Mouse (Mus musculus) heart, postnatal 10 days (tissue): ENCODE measurements around the gene 6430531B16Rik. TPM values are rescaled to one million over a fixed set of nuclear protein-coding genes. Genes with fewer than 3 reads are reported as not detected.

ENCODE experiments used
- DNase-seq, 2 experiments: peaks; one replicate each; pipeline ENCODE4 v3.0.0; 2021
- intact Hi-C: fragments of 180-260 bp; cut with DNase I; formaldehyde crosslinking; loops from one replicate; pipeline ENCODE4 v1.15.1; 2025
- total RNA-seq, 2 experiments: library from RNA; stranded (reverse); gene quantifications; 2 replicates each; pipeline ENCODE4 v1.2.3; 2021

6430531B16Rik gene
- total RNA-seq, 2 experiments from 2014 or later = not detected

DNA sequence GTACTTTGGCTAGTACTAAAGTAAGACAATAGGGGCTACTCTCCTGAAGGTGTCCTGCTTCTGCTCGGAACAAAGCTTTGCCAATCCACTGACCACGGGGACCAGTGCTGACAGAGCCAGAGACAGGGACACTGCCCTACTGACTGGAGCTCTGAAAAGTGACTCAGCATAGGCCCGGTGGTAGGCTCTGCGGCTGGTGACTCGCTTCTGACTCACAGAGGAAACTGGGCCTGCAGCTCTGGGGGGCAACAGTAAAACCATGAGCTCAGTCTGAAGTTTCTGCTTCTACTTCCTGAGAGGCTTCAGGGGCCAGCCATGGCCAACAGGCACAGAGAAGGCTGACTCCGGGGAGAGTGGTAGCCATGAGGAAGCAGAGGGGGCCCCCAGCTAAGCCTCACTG, 7.1 kb downstream of the 6430531B16Rik start:
- intact Hi-C loops = no loop called here
- DNase-seq = no peak

DNA sequence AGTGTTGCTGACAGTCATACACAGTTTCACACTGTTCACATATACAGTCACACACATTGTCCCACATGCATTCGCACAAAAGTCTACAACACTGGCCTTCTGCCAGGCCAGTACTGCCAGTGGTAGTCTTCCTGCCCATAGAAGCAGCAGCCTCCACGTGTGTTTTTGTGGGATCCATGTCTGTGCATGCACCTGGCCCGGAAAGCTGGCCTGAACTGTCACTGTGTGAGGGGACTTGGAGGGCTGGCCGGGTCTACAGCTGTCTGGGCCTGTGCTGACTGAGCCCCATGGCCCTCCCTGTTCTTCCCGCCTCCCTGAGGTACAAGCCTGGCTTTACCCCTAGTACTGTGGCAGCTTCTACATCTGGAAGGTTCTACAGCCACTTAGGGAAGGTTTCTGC, 7.6 kb downstream of the 6430531B16Rik start:
- intact Hi-C loops = no loop called here

DNA sequence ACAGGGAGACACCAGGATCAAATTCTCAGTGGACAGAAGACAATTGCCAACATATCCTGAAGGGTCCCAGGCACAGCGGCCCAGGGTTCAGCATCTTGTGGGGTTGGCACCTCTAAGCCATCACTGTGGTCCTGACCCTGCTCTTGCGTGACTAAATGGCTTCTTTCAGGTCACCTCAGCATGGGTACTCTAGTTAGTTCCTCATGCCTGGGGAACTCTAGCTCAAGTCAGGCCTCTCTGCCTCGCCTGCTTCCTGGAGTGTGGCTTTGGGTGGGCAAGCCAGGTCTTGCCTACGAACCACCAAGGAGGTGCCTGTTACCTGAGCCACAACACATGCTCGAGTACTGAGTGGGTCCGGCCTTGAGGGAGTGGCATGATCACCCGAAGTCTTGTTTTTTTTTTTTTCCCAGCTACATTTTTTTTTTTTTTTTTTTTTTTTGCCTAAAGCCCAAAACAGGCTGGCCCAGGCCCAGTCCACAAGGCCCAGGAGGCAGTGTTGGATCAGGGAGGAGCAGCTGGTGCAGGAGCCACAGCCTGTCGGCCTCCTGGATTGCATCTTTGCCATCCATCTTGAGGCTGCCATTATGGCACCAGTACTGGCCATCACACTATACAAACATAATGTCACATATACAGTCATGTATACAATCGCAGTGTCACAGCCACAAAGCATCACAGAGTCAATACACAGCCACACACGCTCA, 8.2 kb downstream of the 6430531B16Rik start:
- DNase-seq = no peak
- intact Hi-C loops = no loop called here

More for the DNA sequence above, 7.6 kb downstream of the 6430531B16Rik start:
- no peak for DNase-seq

DNA sequence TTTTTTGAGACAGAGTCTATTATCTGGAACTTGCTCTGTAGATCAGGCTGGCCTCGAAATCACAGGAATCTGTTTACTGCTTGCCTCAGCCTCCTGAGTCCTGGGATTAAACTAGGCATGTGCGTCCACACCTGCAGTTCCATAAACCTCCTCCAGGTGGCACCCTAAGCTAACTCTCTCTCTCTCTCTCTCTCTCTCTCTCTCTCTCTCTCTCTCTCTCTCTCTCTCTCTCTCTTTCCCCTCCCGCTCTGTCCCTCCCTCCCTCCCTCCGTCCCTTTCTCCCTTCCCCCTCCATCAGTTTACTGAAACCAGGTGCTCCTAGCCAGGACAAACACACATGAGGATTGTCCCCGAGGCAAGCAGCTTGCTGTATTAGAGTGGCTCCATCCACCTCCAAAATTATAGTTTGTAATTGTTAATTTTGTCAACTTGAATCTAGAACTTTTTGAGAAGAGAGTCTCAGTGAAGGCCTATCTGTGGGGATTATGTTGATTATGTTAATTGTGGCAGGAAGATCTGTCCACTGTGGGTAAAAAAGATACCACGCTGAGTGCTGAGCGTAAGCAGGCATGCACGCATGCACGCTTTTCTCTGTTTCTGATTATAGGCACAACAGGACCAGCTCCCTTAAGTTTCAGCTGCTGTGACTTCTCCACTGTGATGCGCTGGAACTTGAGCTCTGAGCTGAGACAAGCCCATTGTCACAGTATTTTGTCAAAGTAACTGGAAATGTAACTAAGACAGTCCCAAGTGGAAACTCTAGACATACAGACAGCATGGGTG, 9.0 kb downstream of the 6430531B16Rik start:
- peak; percentile 82 to 88 for DNase-seq

DNA sequence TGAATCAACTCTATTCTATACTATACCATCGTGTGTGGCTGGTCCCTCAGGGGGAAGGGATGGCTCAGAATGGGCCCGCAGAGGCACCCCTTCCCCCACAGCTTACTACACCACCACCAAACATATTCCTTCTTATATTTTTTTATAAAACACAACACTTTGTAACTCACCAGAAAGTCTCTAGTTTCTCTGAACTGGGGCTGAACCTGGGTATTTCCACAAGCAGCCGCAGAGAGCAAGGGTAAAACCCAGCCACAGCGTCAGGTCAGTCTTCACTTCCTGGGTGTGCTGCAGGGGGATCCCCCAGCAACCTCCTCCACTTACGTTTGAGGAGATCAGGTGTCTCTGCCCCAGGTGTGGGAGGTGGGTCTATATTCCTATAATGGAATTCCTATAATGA, 10.1 kb downstream of the 6430531B16Rik start:
- no peak for DNase-seq
- intact Hi-C loops = loop anchor here (5.0 kb wide), 1 partner anchor 174 kb away; no protein-coding TSS in a partner anchor

More for the DNA sequence above, 9.0 kb downstream of the 6430531B16Rik start:
- intact Hi-C loops = loop anchor here (1.0 to 5.0 kb wide), 3 partner anchors 25 to 173 kb away; no protein-coding TSS in a partner anchor

DNA sequence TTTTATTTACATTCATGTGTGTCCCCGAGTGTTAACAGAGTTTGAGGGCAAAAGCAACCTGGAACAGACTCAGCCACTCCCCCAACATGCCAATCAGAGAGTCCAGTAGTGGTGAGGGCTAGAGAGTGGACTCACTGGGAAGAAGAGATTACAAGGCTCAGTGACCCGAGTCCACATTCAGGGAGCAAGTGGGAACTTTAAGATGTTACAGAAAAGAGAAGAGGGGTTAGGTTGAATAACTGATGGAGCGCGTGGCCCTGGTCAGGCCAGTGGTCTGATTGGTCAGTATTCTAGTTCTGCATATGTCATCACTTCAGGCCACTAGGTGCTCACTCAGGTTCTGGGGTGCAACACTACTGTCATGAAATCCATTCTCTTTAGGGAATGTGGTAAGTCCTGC, 11.4 kb downstream of the 6430531B16Rik start:
- no peak for DNase-seq
- intact Hi-C loops = loop anchor here (5.0 kb wide), 1 partner anchor 175 kb away; no protein-coding TSS in a partner anchor

DNA sequence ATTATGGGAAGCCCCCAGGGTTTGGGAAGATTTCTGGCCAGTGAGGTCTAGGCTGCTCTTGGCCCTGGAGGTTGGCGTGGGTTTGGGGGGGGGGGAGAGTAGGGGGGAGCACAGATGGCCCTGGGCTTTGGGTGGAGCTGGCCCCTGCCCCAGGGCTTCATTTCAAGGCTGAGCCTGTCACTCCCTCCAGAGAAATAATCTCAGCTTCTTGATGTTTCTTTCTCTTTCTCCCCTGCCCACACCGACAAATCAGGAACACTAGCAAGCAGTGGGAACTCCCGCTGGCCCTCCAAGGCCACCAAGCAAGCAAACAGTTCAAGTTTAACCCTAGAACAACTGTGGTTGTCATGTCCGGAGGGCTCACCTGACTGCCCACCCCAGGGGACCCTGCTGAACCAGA, 14.7 kb downstream of the 6430531B16Rik start:
- intact Hi-C loops = no loop called here
- no peak for DNase-seq

DNA sequence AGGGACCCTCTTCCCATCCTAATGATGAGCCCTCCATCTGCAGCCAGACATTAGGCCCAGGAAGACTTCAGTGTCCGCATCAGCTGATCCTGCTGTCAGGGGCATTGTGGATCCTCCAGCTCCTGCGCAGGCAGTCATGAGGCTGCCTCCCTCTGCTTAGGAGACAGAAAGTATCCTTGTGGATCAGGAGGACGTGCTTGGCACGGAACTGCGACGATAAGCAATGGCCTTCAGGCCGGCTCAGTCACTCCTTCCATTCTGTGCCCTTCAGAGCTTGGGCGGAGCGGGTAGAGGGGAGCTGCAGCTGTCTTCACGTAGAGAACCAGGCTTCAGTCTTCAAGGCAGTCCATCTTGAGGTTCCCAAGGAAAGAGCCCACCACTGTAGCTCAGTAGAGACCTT, 17.4 kb downstream of the 6430531B16Rik start:
- intact Hi-C loops = no loop called here
- no peak for DNase-seq

DNA sequence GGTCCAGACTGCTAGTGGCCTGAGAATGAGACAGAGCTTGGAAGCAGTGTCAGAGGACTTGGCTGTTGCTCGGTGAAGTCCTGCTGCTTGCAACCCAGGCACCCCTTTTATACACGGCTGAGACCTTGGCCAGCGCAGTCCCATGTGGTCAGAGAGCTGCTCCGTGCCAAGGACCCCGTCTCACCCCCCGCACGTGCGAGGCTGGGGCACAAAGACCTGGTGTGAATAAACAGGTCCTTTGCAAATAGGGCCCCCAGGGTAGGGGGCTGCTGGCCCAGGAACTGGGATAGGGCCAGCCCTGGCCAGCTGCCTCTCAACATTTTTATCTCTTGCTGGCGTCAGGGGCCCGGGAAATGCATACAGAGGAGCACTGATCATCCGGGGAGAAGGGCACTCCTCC, 20.6 kb downstream of the 6430531B16Rik start:
- no peak for DNase-seq
- intact Hi-C loops = no loop called here

DNA sequence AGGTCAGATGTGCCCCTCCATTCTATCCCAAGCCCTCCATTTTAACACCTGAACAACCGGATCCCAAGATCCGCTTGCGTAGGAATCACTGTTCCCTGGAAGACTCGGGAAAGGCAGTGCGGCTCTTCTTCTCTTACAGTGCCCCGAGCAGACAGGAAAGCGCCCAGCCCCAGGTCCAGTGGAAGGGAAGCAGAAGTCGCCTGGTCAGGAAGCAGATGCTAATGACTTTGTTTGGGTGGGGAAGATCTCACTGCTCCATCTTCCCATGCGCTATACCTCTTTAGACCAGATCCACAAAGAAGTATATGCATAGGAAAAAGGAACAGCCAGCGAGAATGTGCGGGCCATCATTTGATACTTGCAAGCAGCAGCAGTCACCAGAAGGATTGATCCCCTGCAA, 21.1 kb downstream of the 6430531B16Rik start:
- intact Hi-C loops = no loop called here
- no peak for DNase-seq

DNA sequence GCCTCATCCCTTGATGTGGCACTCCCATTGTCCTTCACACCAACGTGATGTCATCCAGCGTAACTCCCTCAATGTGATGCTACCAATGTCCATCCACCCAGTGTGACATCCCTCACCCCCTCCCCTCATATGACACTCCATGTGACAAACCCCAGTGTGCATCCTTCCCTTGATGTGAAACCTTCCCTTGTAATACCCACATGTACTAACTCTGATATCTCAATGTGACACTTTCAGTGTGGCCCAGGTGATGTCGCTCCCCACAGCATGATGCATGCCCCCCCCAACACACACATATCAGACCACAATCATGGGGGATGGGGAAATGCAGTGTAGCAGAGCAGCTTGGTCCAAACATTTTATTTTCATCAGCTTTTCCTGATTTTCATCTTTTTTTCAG, 21.9 kb downstream of the 6430531B16Rik start:
- intact Hi-C loops = no loop called here
- no peak for DNase-seq

DNA sequence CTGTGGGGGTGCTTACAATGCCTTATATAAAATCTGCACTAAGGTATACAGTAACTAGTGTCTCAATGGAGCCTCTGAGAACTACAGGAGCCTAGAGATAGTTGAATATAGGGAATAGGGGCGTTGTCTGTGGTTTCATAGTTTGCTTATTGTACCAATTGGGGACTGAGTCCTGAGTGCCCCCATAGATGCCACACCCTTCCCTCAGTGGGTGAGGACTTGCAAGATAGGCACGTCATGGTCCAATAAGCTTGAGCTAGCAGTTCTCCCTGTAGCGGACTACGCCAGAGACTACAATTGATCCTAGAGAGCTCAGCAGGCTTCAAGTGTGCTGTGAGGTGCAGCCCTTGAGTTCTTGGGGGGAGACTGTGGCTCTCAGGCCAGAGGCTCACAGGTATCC, 23.1 kb downstream of the 6430531B16Rik start:
- DNase-seq = no peak
- intact Hi-C loops = no loop called here

DNA sequence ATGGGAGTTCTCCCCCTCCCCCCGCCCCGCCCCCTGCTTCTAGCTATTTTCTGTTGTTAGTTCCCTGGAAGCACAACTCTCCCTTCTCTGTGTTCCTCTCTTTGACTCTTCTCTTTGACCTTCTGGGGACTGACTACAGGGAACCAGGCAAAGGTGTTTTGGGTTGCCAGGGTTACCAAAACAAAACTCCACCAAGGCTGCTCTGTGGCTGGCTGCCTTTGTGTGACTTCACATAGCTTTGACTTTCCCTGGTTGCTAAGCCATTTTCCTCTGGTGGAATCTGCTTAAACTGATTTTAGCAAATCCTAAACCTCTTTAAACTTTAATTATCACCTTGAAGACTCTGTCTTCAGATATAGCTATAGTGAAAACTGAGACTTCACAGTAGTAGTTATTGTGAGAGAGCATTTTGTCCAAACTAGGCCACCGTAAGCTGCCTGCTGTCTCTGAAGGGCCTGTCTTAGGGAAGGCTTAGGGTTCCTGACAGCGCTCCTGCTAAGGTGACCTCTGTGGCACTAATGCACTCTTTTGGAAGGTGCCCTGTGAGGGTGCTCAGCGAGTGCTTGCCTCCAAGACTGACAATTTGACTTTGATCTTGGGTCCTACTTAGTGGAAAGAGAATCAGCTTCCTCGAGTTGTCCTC, 26.4 kb downstream of the 6430531B16Rik start:
- intact Hi-C loops = no loop called here
- no peak for DNase-seq

DNA sequence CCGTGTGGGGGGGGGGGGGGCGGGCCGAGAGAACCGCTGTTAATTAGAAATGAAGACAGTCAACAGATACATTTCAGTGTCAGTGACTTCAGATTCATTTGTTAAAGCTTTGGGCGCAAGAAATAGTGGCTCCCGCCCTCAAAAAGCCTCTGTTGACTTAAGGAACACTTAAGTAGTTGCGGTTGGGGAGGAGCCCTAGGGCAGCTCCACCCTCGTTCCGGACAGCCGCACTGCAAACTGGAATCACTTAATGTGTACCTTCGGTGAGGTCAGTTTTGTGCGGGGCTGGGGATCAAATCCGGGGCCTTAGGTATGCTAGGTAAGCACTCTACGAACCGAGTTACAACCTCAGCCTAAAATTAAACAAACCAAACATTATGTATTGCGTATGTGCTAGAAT, 27.5 kb downstream of the 6430531B16Rik start:
- intact Hi-C loops = no loop called here
- peak in 1 of 2 experiments; percentile 15 for DNase-seq

DNA sequence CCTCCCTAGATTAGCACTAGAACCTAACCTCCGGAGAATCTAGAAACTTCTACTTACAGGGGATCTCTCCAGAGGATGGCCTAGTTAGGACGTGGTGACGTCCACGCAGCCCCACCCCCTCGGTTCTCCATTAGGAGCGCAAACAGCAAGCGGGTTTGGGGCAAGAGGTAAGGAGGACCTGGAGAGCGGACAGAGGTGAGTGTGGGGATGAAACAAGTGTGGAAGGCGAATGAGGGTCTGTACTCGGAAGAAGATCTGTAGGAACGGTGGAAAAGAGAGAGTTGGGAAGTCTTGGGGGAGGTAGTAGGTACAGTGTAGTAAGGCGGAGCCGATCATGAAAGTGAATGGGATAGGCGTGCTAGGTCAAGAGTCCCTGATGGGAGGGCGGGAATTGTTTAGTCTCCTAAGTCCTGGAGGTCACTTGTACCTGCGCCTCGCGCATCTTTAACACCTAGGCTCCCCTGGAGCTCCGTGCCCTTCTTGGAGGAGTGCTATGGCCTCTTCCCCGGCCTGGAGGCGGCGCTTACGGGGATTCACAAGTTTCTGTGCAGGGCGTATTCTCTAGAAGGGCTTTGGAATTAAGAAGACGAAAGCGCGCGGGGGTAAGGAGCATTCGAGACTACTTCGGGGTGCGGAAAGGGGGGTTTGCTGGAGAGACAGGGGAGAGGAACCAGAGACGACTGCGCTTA, 28.1 kb downstream of the 6430531B16Rik start:
- intact Hi-C loops = no loop called here

DNA sequence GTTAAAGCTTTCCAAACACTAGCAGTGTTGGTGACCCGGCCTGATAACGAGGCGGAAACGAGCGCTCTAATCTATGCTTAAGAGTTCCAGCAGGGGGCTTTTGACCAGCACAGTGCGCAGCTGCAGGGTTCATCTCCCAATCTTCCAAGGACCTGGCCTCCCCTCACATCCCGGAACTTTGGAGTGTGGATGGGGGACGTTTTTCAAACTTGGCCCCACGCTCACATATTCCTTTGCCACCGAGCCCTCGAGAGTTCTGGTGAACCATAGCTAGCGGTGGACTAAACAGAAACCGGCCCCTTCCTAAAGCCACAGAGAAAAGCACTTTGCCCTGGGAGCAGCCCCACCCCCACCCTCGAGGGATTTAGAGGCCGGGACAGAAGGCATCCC, 28.7 kb downstream of the 6430531B16Rik start:
- DNase-seq = peak; percentile 65 to 78
- intact Hi-C loops = no loop called here

More for the DNA sequence above, 28.1 kb downstream of the 6430531B16Rik start:
- DNase-seq = peak; percentile 57 to 70

DNA sequence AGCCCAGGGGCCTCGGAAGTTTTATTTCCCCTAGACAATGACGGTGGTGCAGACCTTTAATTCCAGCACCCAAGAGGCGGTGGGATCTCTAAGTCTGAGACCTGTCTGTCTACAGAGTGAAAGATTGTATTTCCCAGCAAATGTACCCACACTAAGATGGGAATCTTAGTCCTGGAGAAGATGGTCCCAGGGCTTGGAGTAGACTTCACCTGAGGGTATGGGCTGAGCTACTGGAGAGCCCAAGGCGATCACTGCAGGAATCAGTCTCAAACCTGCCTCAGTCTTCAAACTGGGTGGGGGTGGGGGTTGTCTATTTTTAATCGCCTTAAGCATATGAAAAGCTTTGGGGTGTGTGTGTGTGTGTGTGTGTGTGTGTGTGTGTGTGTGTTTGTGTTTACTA, 32.5 kb downstream of the 6430531B16Rik start:
- intact Hi-C loops = no loop called here
- DNase-seq = no peak

DNA sequence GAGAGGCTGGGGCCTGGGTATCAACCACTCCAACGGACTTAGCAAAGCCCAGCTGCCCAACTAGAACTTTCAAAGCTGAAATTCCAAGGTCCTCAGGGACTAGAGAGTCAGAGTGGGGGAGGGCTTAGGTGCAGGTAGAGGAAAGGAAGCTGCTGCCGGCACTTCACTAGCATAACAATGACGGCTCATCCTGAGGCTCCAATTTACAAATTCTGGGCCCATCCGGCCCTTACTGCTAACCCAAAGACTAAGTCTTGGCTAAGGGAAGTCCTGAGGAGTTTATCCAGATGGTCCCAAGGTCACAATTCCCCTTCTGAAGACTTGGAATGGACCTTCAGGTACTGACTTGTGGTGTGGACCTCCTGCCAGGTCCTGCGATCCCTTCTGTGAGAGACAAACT, 33.0 kb downstream of the 6430531B16Rik start:
- intact Hi-C loops = no loop called here
- DNase-seq = no peak

DNA sequence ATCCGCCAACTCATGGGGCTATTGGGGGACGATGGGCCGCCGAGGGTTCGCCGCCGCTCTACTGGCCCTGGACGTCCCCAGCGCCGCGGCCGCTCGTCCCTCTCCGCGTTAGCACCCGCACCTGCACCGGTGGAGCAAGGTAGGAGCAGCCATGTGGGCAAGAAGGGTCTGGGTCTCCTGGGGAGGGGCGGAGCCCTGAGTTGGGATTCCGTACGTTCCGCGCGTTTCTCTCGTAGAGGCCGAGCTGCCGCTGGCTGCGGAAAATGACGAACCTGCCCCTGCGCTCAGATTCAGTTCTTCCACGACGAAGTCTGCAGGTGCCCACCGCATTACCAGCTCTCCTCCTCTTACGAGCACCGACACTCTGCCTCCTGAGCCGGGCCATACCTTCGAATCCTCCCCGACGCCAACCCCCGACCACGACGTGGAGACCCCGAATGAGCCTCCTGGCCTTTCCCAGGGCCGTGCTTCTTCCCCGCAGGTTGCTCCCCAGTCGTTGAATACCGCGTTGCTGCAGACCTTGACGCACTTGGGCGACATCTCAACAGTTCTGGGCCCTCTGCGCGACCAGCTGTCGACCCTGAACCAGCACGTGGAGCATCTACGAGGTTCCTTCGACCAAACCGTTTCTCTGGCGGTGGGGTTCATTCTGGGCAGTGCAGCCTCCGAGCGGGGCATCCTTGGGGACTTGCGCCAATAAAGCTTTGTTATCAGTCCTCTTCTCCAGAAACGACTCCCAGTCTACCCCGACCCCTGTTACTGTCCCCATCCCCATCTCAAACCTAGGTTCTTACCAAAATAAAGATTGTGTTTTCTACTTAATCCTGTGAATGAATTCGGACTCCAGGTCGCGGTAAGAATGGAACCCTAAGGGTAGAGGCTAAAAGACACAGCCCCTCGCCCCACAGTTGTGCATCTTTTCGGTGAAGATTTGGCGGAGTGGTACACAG, 34.0 kb downstream of the 6430531B16Rik start:
- intact Hi-C loops = no loop called here
- DNase-seq = no peak
